Mouse (Mus musculus) hindbrain, embryonic 13.5 days (tissue): Measurements from ENCODE around the gene Olfr983. TPM values are rescaled to one million over a fixed set of nuclear protein-coding genes. Genes with fewer than 3 reads are reported as not detected.

Experiments used
- ATAC-seq: fragments of 200-750 bp; cut with Nextera tagmentation; 2 replicates; pipeline ENCODE4 v1.8.0; 2017; ENCODE audit warnings: moderate TSS enrichment; ENCODE audit not compliant: low FRiP score
- H3K27ac ChIP-seq: fragments of 300-500 bp; sonication (generic); 2 replicates; pipeline ENCODE4 v1.5.1; 2015; ENCODE audit warnings: inconsistent platforms, mild to moderate bottlenecking, moderate library complexity
- H3K27me3 ChIP-seq: fragments of 300-500 bp; sonication (generic); 2 replicates; pipeline ENCODE4 v1.6.1; 2015; ENCODE audit warnings: mild to moderate bottlenecking, inconsistent platforms
- H3K36me3 ChIP-seq: fragments of 300-500 bp; sonication (generic); 2 replicates; pipeline ENCODE4 v1.6.1; 2015; ENCODE audit warnings: mild to moderate bottlenecking, inconsistent platforms
- H3K4me1 ChIP-seq: fragments of 300-500 bp; sonication (generic); replicated peaks from 2 replicates; pipeline ENCODE4 v1.6.1; 2015; ENCODE audit warnings: inconsistent platforms
- H3K4me2 ChIP-seq: fragments of 300-500 bp; sonication (generic); 2 replicates; pipeline ENCODE4 v1.6.1; 2015; ENCODE audit warnings: inconsistent platforms, mild to moderate bottlenecking, moderate library complexity
- H3K4me3 ChIP-seq: fragments of 300-500 bp; sonication (generic); 2 replicates; pipeline ENCODE4 v1.5.1; 2015; ENCODE audit warnings: mild to moderate bottlenecking, inconsistent platforms
- H3K9ac ChIP-seq: fragments of 300-500 bp; sonication (generic); 2 replicates; pipeline ENCODE4 v1.6.1; 2015; ENCODE audit warnings: mild to moderate bottlenecking, inconsistent platforms
- H3K9me3 ChIP-seq: fragments of 300-500 bp; sonication (generic); 2 replicates; pipeline ENCODE4 v1.6.1; 2016; ENCODE audit warnings: inconsistent platforms
- WGBS: fragments of 180-500 bp; shearing (Covaris S2); methylation state at CpG from one replicate; pipeline ENCODE4 v1.1.7; 2015; 5-methylcytosine and 5-hydroxymethylcytosine counted together
- polyA plus RNA-seq: library from polyadenylated mRNA; unstranded; fragments of >200 nt; fragmentation: Nextera tagmentation; extraction: Ambion mirVana; gene quantifications from 2 replicates; pipeline ENCODE4 v1.2.1, GENCODE M21; 2015

Olfr983 gene
- not detected in 2 replicates for polyA plus RNA-seq

- 89% methylated on average over 2 of the region's 2 CpGs for WGBS
- Histone ChIP-seq H3K27ac (no peak within 1 kb of the TSS), H3K9ac (no peak within 1 kb of the TSS), H3K4me2 (no peak within 1 kb of the TSS), H3K27me3 (no peaks in the 10 kb centered on the region), H3K36me3 (no peaks in the 10 kb centered on the region), H3K9me3 (no peaks in the 10 kb centered on the region), H3K4me3 (no peak within 1 kb of the TSS), H3K4me1 (no peaks in the 10 kb centered on the region)
- no peak for ATAC-seq
These were observed at the start of gene Olfr983 for GRCm38 (mm10) chr9:40093495-40093894. Gene Olfr983, minus strand, starts transcription at chr9:40093595.

DNA sequence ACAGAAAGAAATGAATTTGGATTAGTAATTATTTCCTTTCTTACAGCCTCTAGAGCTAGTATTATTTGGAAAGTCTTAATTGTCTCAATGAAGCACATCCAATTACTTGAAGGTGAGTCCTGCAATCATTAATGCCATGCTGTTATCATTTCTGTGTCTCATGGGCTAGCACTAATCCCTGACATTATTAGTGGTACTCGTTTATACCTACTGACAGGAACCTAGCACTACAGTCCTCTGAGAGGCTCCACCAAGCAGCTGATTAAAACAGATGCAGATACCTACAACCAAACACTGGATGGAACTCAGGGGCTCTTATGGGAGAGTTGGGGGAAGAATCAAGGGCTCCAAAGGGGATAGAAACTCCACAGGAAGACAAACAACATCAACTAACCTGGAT, 48.1 kb upstream of the Olfr983 start:
- Histone ChIP-seq H3K9me3 (no peaks in the 10 kb centered on the region), H3K27me3 (no peaks in the 10 kb centered on the region), H3K9ac (no peak overlapping the region), H3K36me3 (no peaks in the 10 kb centered on the region), H3K4me2 (no peak overlapping the region), H3K4me1 (no peaks in the 10 kb centered on the region), H3K27ac (no peak overlapping the region), H3K4me3 (no peak overlapping the region)
- ATAC-seq = no peak
- 65% methylated on average over 1 of the region's 1 CpGs for WGBS

GRCm38 (mm10) chr9:40139484-40139883, 46.1 kb upstream of the Olfr983 start:
- Histone ChIP-seq H3K4me3 (no peak overlapping the region), H3K9me3 (no peaks in the 10 kb centered on the region), H3K27ac (no peak overlapping the region), H3K4me1 (no peaks in the 10 kb centered on the region), H3K4me2 (no peak overlapping the region), H3K36me3 (no peaks in the 10 kb centered on the region), H3K27me3 (no peaks in the 10 kb centered on the region), H3K9ac (no peak overlapping the region)
- ATAC-seq = no peak
- WGBS = 79% methylated on average over 4 of the region's 4 CpGs

GRCm38 (mm10) chr9:40136987-40137688, 43.7 kb upstream of the Olfr983 start:
- whole genome bisulfite sequencing = 86% methylated on average over 6 of the region's 6 CpGs
- Histone ChIP-seq H3K27ac (no peak overlapping the region), H3K36me3 (no peaks in the 10 kb centered on the region), H3K4me3 (no peak overlapping the region), H3K4me2 (no peak overlapping the region), H3K4me1 (no peaks in the 10 kb centered on the region), H3K9ac (no peak overlapping the region), H3K9me3 (no peaks in the 10 kb centered on the region), H3K27me3 (no peaks in the 10 kb centered on the region)
- ATAC-seq = no peak

GRCm38 (mm10) chr9:40130556-40130955, 37.2 kb upstream of the Olfr983 start:
- WGBS = 93% methylated on average over 1 of the region's 1 CpGs
- no peak overlapping the region for H3K9ac ChIP-seq
- no peaks in the 10 kb centered on the region for H3K27me3 ChIP-seq
- ATAC-seq = no peak
- no peaks in the 10 kb centered on the region for H3K4me1 ChIP-seq
- H3K36me3 ChIP-seq = no peaks in the 10 kb centered on the region
- H3K4me3 ChIP-seq = no peak overlapping the region
- no peak overlapping the region for H3K27ac ChIP-seq
- H3K9me3 ChIP-seq = no peaks in the 10 kb centered on the region
- H3K4me2 ChIP-seq = no peak overlapping the region

DNA sequence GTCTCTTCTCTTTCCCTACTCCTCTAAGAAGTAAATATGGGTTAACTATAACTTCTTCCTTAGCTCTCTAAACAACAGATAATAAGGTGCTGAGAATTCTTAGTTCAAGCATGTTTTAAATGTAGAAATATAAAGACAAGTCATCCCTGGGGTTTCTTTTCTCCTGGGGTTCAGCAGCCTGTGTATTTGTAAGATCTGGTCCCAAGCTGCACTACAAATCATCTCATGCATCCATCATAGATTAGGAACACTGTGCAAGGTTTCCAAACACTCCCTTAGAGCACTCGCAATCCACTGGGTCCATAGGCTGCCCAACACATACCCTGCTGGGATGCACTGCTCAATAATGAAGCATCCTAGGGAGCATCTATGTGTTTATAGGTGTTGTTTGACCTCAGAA, 36.7 kb upstream of the Olfr983 start, which contains the start of gene Olfr985:
TSS of gene Olfr985 (minus strand) at position 101 of the 400 bp plus-strand sequence.
- 95% methylated on average over 1 of the region's 1 CpGs for WGBS
- H3K27ac ChIP-seq = no peak within 1 kb of the TSS
- no peak within 1 kb of the TSS for H3K9ac ChIP-seq
- no peak within 1 kb of the TSS for H3K4me2 ChIP-seq
- no peaks in the 10 kb centered on the region for H3K4me1 ChIP-seq
- H3K4me3 ChIP-seq = no peak within 1 kb of the TSS
- no peaks in the 10 kb centered on the region for H3K9me3 ChIP-seq
- no peak for ATAC-seq
- no peaks in the 10 kb centered on the region for H3K36me3 ChIP-seq
- no peaks in the 10 kb centered on the region for H3K27me3 ChIP-seq

- Histone ChIP-seq H3K4me2 (no peak overlapping the region), H3K27ac (no peak overlapping the region), H3K36me3 (no peaks in the 10 kb centered on the region), H3K9ac (no peak overlapping the region), H3K27me3 (no peaks in the 10 kb centered on the region), H3K4me1 (no peaks in the 10 kb centered on the region), H3K9me3 (no peaks in the 10 kb centered on the region), H3K4me3 (no peak overlapping the region)
- WGBS = 86% methylated on average over 5 of the region's 5 CpGs
- no peak for ATAC-seq
These were observed 23.9 kb upstream of the Olfr983 start for GRCm38 (mm10) chr9:40117287-40117659.

- H3K27me3 ChIP-seq = no peaks in the 10 kb centered on the region
- no peak overlapping the region for H3K4me2 ChIP-seq
- H3K9me3 ChIP-seq = no peaks in the 10 kb centered on the region
- H3K9ac ChIP-seq = no peak overlapping the region
- no peaks in the 10 kb centered on the region for H3K36me3 ChIP-seq
- no peak overlapping the region for H3K27ac ChIP-seq
- no peak overlapping the region for H3K4me3 ChIP-seq
- no peak for ATAC-seq
- H3K4me1 ChIP-seq = no peaks in the 10 kb centered on the region
- WGBS = 67% methylated on average over 10 of the region's 10 CpGs
These were observed 23.4 kb upstream of the Olfr983 start for GRCm38 (mm10) chr9:40116645-40117286.

DNA sequence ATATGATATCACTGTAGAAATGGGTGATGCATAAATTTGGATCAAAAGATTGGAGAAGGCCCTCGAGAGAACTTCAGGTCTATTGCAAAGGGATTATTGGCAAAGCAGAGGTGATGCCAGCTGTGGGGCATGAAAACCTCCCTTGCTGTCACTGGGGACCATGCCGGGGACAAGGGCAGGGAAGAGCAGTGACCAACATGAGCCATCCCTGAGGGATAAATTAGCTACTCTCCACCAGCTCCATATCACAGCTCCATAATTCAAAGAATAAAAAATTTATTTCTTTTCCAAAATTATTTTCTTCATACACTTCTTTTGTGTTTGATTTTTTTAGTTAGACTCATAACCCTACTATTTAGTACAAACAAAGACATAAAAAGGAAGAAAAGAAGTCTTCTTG, 20.7 kb upstream of the Olfr983 start, which contains the start of gene Olfr984:
TSS of gene Olfr984 (minus strand) at position 101 of the 400 bp plus-strand sequence.
- Histone ChIP-seq H3K4me2 (no peak within 1 kb of the TSS), H3K36me3 (no peaks in the 10 kb centered on the region), H3K27ac (no peak within 1 kb of the TSS), H3K4me1 (no peaks in the 10 kb centered on the region), H3K9ac (no peak within 1 kb of the TSS), H3K4me3 (no peak within 1 kb of the TSS), H3K27me3 (no peaks in the 10 kb centered on the region), H3K9me3 (no peaks in the 10 kb centered on the region)
- ATAC-seq = no peak
- 86% methylated on average over 2 of the region's 2 CpGs for WGBS

- 67% methylated on average over 3 of the region's 3 CpGs for WGBS
These were observed 1.4 kb upstream of the Olfr983 start for GRCm38 (mm10) chr9:40094769-40095168.

DNA sequence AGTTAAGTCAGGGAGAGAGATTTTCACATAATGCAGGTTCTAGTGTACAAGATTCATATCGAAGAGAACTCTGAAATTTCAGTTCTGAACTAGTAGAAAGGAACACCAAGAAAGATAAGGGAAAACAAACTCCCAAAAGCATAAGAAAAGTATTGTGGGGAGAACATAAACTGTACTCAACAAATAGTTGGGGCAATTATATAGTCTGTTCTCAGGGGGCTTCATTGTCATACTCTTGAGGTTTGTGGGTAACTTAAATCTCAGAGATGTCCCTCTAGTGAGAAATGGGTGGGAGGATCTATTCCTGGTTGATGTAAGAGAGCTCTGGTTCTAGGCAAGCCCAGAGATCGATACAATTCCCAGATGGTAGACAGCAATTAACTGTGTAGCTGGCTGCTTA, 19.9 kb downstream of the Olfr983 start, which contains the start of gene Olfr982:
TSS of gene Olfr982 (plus strand) at position 301 of the 400 bp plus-strand sequence.
- H3K4me2 ChIP-seq = no peak within 1 kb of the TSS
- no peak within 1 kb of the TSS for H3K4me3 ChIP-seq
- WGBS = 87% methylated on average over 2 of the region's 2 CpGs
- no peaks in the 10 kb centered on the region for H3K27me3 ChIP-seq
- H3K27ac ChIP-seq = no peak within 1 kb of the TSS
- no peaks in the 10 kb centered on the region for H3K4me1 ChIP-seq
- ATAC-seq = no peak
- H3K9me3 ChIP-seq = no peaks in the 10 kb centered on the region
- no peak within 1 kb of the TSS for H3K9ac ChIP-seq
- no peaks in the 10 kb centered on the region for H3K36me3 ChIP-seq

More at GRCm38 (mm10) chr9:40094769-40095168, 1.4 kb upstream of the Olfr983 start:
- Histone ChIP-seq H3K4me2 (no peak overlapping the region), H3K9me3 (no peaks in the 10 kb centered on the region), H3K27ac (no peak overlapping the region), H3K4me1 (no peaks in the 10 kb centered on the region), H3K9ac (no peak overlapping the region), H3K4me3 (no peak overlapping the region), H3K36me3 (no peaks in the 10 kb centered on the region), H3K27me3 (no peaks in the 10 kb centered on the region)
- ATAC-seq = no peak

DNA sequence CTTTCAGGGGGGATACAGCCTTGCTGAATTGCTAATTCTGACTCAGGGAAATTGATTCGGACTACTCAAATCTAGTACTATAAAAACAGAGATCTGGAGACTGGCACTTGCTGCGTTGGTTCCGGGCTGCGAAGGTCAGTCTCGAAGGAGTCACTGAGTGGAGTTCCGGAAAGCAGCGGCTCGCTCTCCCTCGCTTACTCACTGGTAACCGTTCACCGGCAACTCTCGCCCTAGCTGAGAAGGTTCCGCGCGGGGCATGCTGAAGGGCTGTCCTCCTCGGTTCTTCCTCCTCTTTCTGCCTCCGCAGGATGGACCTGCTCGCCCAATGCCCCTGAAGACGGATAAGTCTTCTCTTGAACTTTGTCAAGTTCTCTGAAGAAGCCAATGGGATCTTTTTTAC, 43.3 kb downstream of the Olfr983 start:
- no peaks in the 10 kb centered on the region for H3K9me3 ChIP-seq
- no peak overlapping the region for H3K27ac ChIP-seq
- no peaks in the 10 kb centered on the region for H3K27me3 ChIP-seq
- H3K36me3 ChIP-seq = no peaks in the 10 kb centered on the region
- H3K4me2 ChIP-seq = no peak overlapping the region
- no peaks in the 10 kb centered on the region for H3K4me1 ChIP-seq
- 92% methylated on average over 19 of the region's 19 CpGs for WGBS
- no peak overlapping the region for H3K9ac ChIP-seq
- ATAC-seq = no peak
- no peak overlapping the region for H3K4me3 ChIP-seq
